Mouse (Mus musculus): ENCODE results near the gene Srsf10. TPM values are rescaled to one million over a fixed set of nuclear protein-coding genes. Genes with fewer than 3 reads are reported as not detected.

The Srsf10 gene
- polyA plus RNA-seq, 1 experiment = 54.7 TPM

GRCm38 (mm10) chr4:135844400-135844799 lies 11.1 kb upstream of the Srsf10 start:
- Histone ChIP-seq H3K4me1 (ENCODE audit: control insufficient read depth, insufficient read depth, low read length) (no peaks in the 10 kb centered on the region), H3K27ac (ENCODE audit: insufficient read depth, low read length) (no peak overlapping the region), H3K4me3 (replicated peaks; ENCODE audit: insufficient read depth, low read depth, low read length) (no peak overlapping the region), H3K27me3 (ENCODE audit: control insufficient read depth, insufficient read depth, low read length) (no peaks in the 10 kb centered on the region)
- WGBS = 87% methylated on average over 6 of the region's 6 CpGs
- DNase-seq = no peak
- TF ChIP-seq CTCF (IDR thresholded peaks at IDR 0.05; ENCODE audit: borderline replicate concordance, insufficient read depth, low read depth, low read length) (no peak), POLR2A (IDR thresholded peaks at IDR 0.05; ENCODE audit: borderline replicate concordance, insufficient read depth, low read length) (no peak)

DNA sequence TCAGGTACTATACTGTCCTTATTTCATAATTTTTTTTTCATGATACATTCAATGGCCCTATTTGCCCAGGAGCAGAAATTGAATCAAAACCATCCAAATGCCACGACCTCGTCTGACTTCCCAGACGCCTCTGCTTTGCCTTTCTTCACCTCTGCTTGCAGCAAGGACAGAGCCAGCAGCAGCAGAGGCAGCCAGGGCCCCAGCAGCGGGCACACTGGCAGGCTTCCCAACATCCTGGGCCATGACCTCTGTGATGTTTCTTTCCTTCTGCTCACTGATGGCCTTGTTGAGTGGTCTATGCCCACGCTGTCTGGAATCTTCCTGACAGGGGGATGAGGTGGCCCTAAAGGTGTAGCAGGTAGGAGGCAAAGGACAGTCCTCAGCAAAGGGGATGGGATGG lies 8.0 kb upstream of the Srsf10 start:
- no peak overlapping the region for H3K4me3 ChIP-seq (replicated peaks; ENCODE audit: insufficient read depth, low read depth, low read length)
- H3K4me1 ChIP-seq (ENCODE audit: control insufficient read depth, insufficient read depth, low read length) = peaks cover 5% of the 10 kb centered on the region
- no peak for TF ChIP-seq POLR2A (IDR thresholded peaks at IDR 0.05; ENCODE audit: borderline replicate concordance, insufficient read depth, low read length)
- no peak for TF ChIP-seq CTCF (IDR thresholded peaks at IDR 0.05; ENCODE audit: borderline replicate concordance, insufficient read depth, low read depth, low read length)
- 30% methylated on average over 5 of the region's 5 CpGs for WGBS
- no peaks in the 10 kb centered on the region for H3K27me3 ChIP-seq (ENCODE audit: control insufficient read depth, insufficient read depth, low read length)
- H3K27ac ChIP-seq (ENCODE audit: insufficient read depth, low read length) = no peak overlapping the region
- no peak for DNase-seq

GRCm38 (mm10) chr4:135850411-135851095 lies 5.0 kb upstream of the Srsf10 start:
- Histone ChIP-seq H3K27me3 (ENCODE audit: control insufficient read depth, insufficient read depth, low read length) (no peaks in the 10 kb centered on the region), H3K4me3 (replicated peaks; ENCODE audit: insufficient read depth, low read depth, low read length) (no peak overlapping the region), H3K4me1 (ENCODE audit: control insufficient read depth, insufficient read depth, low read length) (peaks cover 5% of the 10 kb centered on the region), H3K27ac (ENCODE audit: insufficient read depth, low read length) (no peak overlapping the region)
- DNase-seq = no peak
- 12% methylated on average over 13 of the region's 13 CpGs for WGBS
- no peak for TF ChIP-seq CTCF (IDR thresholded peaks at IDR 0.05; ENCODE audit: borderline replicate concordance, insufficient read depth, low read depth, low read length)

- no peak for DNase-seq
- H3K4me1 ChIP-seq (ENCODE audit: control insufficient read depth, insufficient read depth, low read length) = peaks cover 5% of the 10 kb centered on the region
- WGBS = 75% methylated on average over 9 of the region's 9 CpGs
- H3K4me3 ChIP-seq (replicated peaks; ENCODE audit: insufficient read depth, low read depth, low read length) = no peak overlapping the region
- H3K27ac ChIP-seq (ENCODE audit: insufficient read depth, low read length) = no peak overlapping the region
- no peak for TF ChIP-seq POLR2A (IDR thresholded peaks at IDR 0.05; ENCODE audit: borderline replicate concordance, insufficient read depth, low read length)
- TF ChIP-seq CTCF (IDR thresholded peaks at IDR 0.05; ENCODE audit: borderline replicate concordance, insufficient read depth, low read depth, low read length) = no peak
- no peaks in the 10 kb centered on the region for H3K27me3 ChIP-seq (ENCODE audit: control insufficient read depth, insufficient read depth, low read length)
Observed at GRCm38 (mm10) chr4:135851942-135852341, 3.6 kb upstream of the Srsf10 start.

GRCm38 (mm10) chr4:135853987-135854546 lies 1.5 kb upstream of the Srsf10 start:
- whole genome bisulfite sequencing = 75% methylated on average over 14 of the region's 14 CpGs
- no peak for TF ChIP-seq POLR2A (IDR thresholded peaks at IDR 0.05; ENCODE audit: borderline replicate concordance, insufficient read depth, low read length)
- TF ChIP-seq CTCF (IDR thresholded peaks at IDR 0.05; ENCODE audit: borderline replicate concordance, insufficient read depth, low read depth, low read length) = no peak
- peaks cover 5% of the 10 kb centered on the region for H3K4me1 ChIP-seq (ENCODE audit: control insufficient read depth, insufficient read depth, low read length)
- no peak overlapping the region for H3K27ac ChIP-seq (ENCODE audit: insufficient read depth, low read length)
- H3K4me3 ChIP-seq (replicated peaks; ENCODE audit: insufficient read depth, low read depth, low read length) = no peak overlapping the region
- no peaks in the 10 kb centered on the region for H3K27me3 ChIP-seq (ENCODE audit: control insufficient read depth, insufficient read depth, low read length)
- no peak for DNase-seq

GRCm38 (mm10) chr4:135854630-135855029 lies 917 bp upstream of the Srsf10 start:
- DNase-seq = no peak
- 56% methylated on average over 11 of the region's 11 CpGs for WGBS
- H3K27ac ChIP-seq (ENCODE audit: insufficient read depth, low read length) = no peak overlapping the region
- TF ChIP-seq CTCF (IDR thresholded peaks at IDR 0.05; ENCODE audit: borderline replicate concordance, insufficient read depth, low read depth, low read length) (no peak), POLR2A (IDR thresholded peaks at IDR 0.05; ENCODE audit: borderline replicate concordance, insufficient read depth, low read length) (no peak)
- no peaks in the 10 kb centered on the region for H3K27me3 ChIP-seq (ENCODE audit: control insufficient read depth, insufficient read depth, low read length)
- H3K4me3 ChIP-seq (replicated peaks; ENCODE audit: insufficient read depth, low read depth, low read length) = no peak overlapping the region
- H3K4me1 ChIP-seq (ENCODE audit: control insufficient read depth, insufficient read depth, low read length) = peaks cover 5% of the 10 kb centered on the region

DNA sequence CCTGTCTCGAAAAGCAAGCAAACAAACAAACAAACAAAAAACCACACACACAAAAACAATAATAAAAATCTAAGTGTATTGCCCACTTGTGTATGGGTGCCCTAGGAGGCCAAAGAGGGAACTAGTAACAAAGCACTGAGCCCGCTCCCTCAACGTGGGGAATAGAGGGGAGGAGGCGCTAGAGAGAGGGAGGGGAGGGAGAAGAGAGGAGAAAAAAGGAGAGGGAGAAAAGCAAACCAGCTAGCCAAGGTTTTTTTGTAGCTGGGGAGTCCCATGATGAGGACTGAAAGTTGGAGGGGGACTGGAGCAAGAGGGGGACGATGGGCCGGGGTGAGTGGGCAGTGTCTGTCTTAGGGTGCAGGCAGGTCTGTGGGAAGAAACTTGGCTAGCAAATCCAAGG lies 467 bp upstream of the Srsf10 start:
- Histone ChIP-seq H3K4me3 (replicated peaks; ENCODE audit: insufficient read depth, low read depth, low read length) (peak overlapping the region; percentile 73), H3K27ac (ENCODE audit: insufficient read depth, low read length) (peak overlapping the region; percentile 83), H3K27me3 (ENCODE audit: control insufficient read depth, insufficient read depth, low read length) (no peaks in the 10 kb centered on the region), H3K4me1 (ENCODE audit: control insufficient read depth, insufficient read depth, low read length) (peaks cover 5% of the 10 kb centered on the region)
- TF ChIP-seq CTCF (IDR thresholded peaks at IDR 0.05; ENCODE audit: borderline replicate concordance, insufficient read depth, low read depth, low read length) (no peak), POLR2A (IDR thresholded peaks at IDR 0.05; ENCODE audit: borderline replicate concordance, insufficient read depth, low read length) (no peak)
- no peak for DNase-seq
- 5% methylated on average over 6 of the region's 6 CpGs for WGBS
